Mouse (Mus musculus): ENCODE results near the gene Scoc.

- TF ChIP-seq CTCF (IDR thresholded peaks at IDR 0.05; ENCODE audit: borderline replicate concordance, insufficient read depth, low read depth, low read length) (no peak), POLR2A (IDR thresholded peaks at IDR 0.05; ENCODE audit: borderline replicate concordance, insufficient read depth, low read length) (peak; percentile 72)
Observed at GRCm38 (mm10) chr8:83442243-83443051, 15.7 kb downstream of the Scoc start.

Measured in cerebellum, adult 2 months (tissue).